Mouse (Mus musculus) liver, postnatal 0 days (tissue): ENCODE measurements around the gene Ngef. TPM values are rescaled to one million over a fixed set of nuclear protein-coding genes. Genes with fewer than 3 reads are reported as not detected.

ENCODE experiments used
- ATAC-seq: fragments of 200-750 bp; cut with Nextera tagmentation; 2 replicates; pipeline ENCODE4 v1.8.0; 2017; ENCODE audit warnings: mild to moderate bottlenecking, moderate library complexity
- DNase-seq: peaks from one replicate; pipeline ENCODE4 v3.0.0-alpha.2; 2016
- H3K27ac ChIP-seq: fragments of 300-500 bp; sonication (generic); 2 replicates; pipeline ENCODE4 v1.5.1; 2014; ENCODE audit warnings: antibody characterized with exemption, moderate library complexity, mild to moderate bottlenecking, low read depth
- H3K27me3 ChIP-seq: fragments of 300-500 bp; sonication (generic); 2 replicates; pipeline ENCODE4 v1.6.1; 2014; ENCODE audit warnings: low read length, control low read depth, mixed read lengths; ENCODE audit not compliant: insufficient read depth
- H3K36me3 ChIP-seq: fragments of 300-500 bp; sonication (generic); replicated peaks from 2 replicates; pipeline ENCODE4 v1.6.1; 2014; ENCODE audit warnings: mild to moderate bottlenecking, control low read depth, low read length, moderate library complexity, mixed read lengths; ENCODE audit not compliant: insufficient read depth
- H3K4me1 ChIP-seq: fragments of 300-500 bp; sonication (generic); 2 replicates; pipeline ENCODE4 v1.6.1; 2014; ENCODE audit warnings: antibody characterized with exemption, mild to moderate bottlenecking, control low read depth; ENCODE audit not compliant: insufficient read depth
- H3K4me2 ChIP-seq: fragments of 300-500 bp; sonication (generic); 2 replicates; pipeline ENCODE4 v1.6.1; 2014; ENCODE audit warnings: low read depth, mild to moderate bottlenecking, low read length, moderate library complexity, mixed read lengths
- H3K4me3 ChIP-seq: fragments of 300-500 bp; sonication (generic); 2 replicates; pipeline ENCODE4 v1.5.1; 2014; ENCODE audit warnings: low read depth, low read length
- H3K9ac ChIP-seq: fragments of 300-500 bp; sonication (generic); replicated peaks from 2 replicates; pipeline ENCODE4 v1.6.1; 2014; ENCODE audit warnings: mild to moderate bottlenecking, moderate library complexity
- H3K9me3 ChIP-seq: fragments of 300-500 bp; sonication (generic); 2 replicates; pipeline ENCODE4 v1.6.1; 2016; ENCODE audit warnings: mild to moderate bottlenecking, control low read depth, low read length, mixed read lengths
- CTCF ChIP-seq: sonication (generic); IDR thresholded peaks from 2 replicates; pipeline ENCODE4 v1.5.1; 2016; ENCODE audit warnings: antibody characterized with exemption, low read depth
- EP300 ChIP-seq: IDR thresholded peaks from 2 replicates; pipeline ENCODE4 v1.6.1; 2016; ENCODE audit warnings: antibody characterized with exemption, low read depth, mild to moderate bottlenecking
- WGBS: fragments of 180-500 bp; shearing (Covaris S2); extraction: QIAGEN DNeasy Blood & Tissue Kit; methylation state at CpG from one replicate; pipeline ENCODE4 v1.1.7; 2014; ENCODE audit not compliant: insufficient replicate concordance; 5-methylcytosine and 5-hydroxymethylcytosine counted together
- polyA plus RNA-seq: library from polyadenylated mRNA; unstranded; fragments of >200 nt; fragmentation: Nextera tagmentation; extraction: Ambion mirVana; gene quantifications from 2 replicates; pipeline ENCODE4 v1.2.1, GENCODE M21; 2015

Gene Ngef
- polyA plus RNA-seq, 1 experiment from 2014 or later: 5.6 TPM

- Histone ChIP-seq H3K36me3 (peaks cover 2% of the 10 kb centered on the region; the same call in 1 of the 2 replicates), H3K27me3 (peaks cover 32% of the 10 kb centered on the region), H3K4me2 (peak overlapping the region; percentile 86; the same call in 1 of the 2 replicates), H3K4me3 (no peak overlapping the region), H3K27ac (no peak overlapping the region), H3K9ac (no peak overlapping the region), H3K4me1 (peaks cover 7% of the 10 kb centered on the region; the same call in 1 of the 2 replicates), H3K9me3 (peaks cover 5% of the 10 kb centered on the region; the same call in 1 of the 2 replicates)
- no peak for TF ChIP-seq EP300
- no peak for TF ChIP-seq CTCF
- DNase-seq (no peak), ATAC-seq (no peak)
- 29% methylated on average over 26 of the region's 26 CpGs for WGBS
Observed at GRCm38 (mm10) chr1:87508591-87509560, 64.8 kb downstream of the Ngef start.

- H3K4me2 ChIP-seq: no peak overlapping the region
- H3K36me3 ChIP-seq: peaks cover 2% of the 10 kb centered on the region; the same call in 1 of the 2 replicates
- ATAC-seq (no peak), DNase-seq (no peak)
- no peak overlapping the region for H3K9ac ChIP-seq
- peaks cover 7% of the 10 kb centered on the region; the same call in 1 of the 2 replicates for H3K4me1 ChIP-seq
- no peak overlapping the region for H3K4me3 ChIP-seq
- whole genome bisulfite sequencing: 62% methylated on average over 6 of the region's 6 CpGs
- peaks cover 30% of the 10 kb centered on the region for H3K27me3 ChIP-seq
- H3K9me3 ChIP-seq: peaks cover 1% of the 10 kb centered on the region; the same call in 1 of the 2 replicates
- H3K27ac ChIP-seq: no peak overlapping the region
- no peak for TF ChIP-seq EP300
Observed at GRCm38 (mm10) chr1:87507857-87508256, 65.8 kb downstream of the Ngef start.

DNA sequence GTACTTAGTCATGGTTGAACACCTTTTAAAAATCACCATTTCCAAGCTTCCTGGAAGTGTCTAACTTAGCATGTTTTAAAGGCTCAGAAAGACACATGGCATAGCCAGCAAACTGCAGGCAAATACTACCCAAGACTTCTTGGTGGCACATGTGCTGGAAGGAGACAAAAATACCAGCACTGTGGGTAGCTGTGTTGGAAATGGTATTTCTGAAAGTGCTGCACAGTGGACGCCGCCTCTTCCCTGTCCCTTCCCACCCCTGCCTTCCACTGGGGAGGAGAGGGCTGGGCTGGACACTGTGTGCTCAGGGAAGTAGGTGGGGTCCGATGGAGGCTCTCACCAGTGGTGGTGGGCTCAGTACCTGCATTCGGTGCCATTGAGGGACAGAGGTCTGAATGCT lies 68.1 kb downstream of the Ngef start:
- H3K9me3 ChIP-seq: no peaks in the 10 kb centered on the region
- no peak overlapping the region for H3K27ac ChIP-seq
- 81% methylated on average over 4 of the region's 4 CpGs for WGBS
- ATAC-seq: no peak
- H3K4me3 ChIP-seq: no peak overlapping the region
- TF ChIP-seq CTCF: no peak
- TF ChIP-seq EP300: no peak
- no peak for DNase-seq
- peaks cover 2% of the 10 kb centered on the region; the same call in 1 of the 2 replicates for H3K36me3 ChIP-seq
- H3K4me2 ChIP-seq: no peak overlapping the region
- no peak overlapping the region for H3K9ac ChIP-seq
- peaks cover 18% of the 10 kb centered on the region for H3K27me3 ChIP-seq
- peaks cover 7% of the 10 kb centered on the region; the same call in 1 of the 2 replicates for H3K4me1 ChIP-seq

- Histone ChIP-seq H3K9me3 (no peaks in the 10 kb centered on the region), H3K9ac (no peak overlapping the region), H3K27me3 (no peaks in the 10 kb centered on the region), H3K27ac (no peak overlapping the region), H3K36me3 (no peaks in the 10 kb centered on the region), H3K4me1 (no peaks in the 10 kb centered on the region), H3K4me3 (no peak overlapping the region), H3K4me2 (no peak overlapping the region)
- TF ChIP-seq CTCF: no peak
- TF ChIP-seq EP300: no peak
- ATAC-seq (no peak), DNase-seq (no peak)
- 66% methylated on average over 4 of the region's 4 CpGs for WGBS
Observed at GRCm38 (mm10) chr1:87493542-87493941, 80.1 kb downstream of the Ngef start.

DNA sequence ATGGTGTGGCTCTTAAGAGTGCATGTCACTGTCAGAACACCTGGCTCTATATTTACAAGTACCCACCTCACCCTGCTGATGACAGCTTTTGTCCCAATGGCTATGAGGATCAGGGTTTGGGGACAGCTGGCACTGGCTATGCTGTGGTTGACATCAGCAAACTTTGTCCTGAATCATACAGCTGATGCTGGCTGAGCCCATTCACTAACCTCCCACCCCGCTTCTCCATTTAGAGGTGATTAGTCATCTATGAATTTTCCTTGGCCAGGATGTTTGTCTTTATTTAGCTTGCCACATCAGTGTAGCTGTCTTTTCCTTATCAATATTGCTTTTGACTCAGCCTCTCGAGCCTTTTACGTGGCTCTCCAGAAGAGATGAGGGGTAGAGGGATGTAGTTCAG lies 81.4 kb downstream of the Ngef start:
- Histone ChIP-seq H3K4me1 (no peaks in the 10 kb centered on the region), H3K36me3 (peaks cover 5% of the 10 kb centered on the region; the same call in 1 of the 2 replicates), H3K9me3 (no peaks in the 10 kb centered on the region), H3K4me2 (no peak overlapping the region), H3K4me3 (no peak overlapping the region), H3K27me3 (no peaks in the 10 kb centered on the region), H3K9ac (no peak overlapping the region), H3K27ac (no peak overlapping the region)
- DNase-seq: no peak
- WGBS: 69% methylated on average over 3 of the region's 3 CpGs
- TF ChIP-seq CTCF (no peak), EP300 (no peak)
- no peak for ATAC-seq

- Histone ChIP-seq H3K27ac (no peak overlapping the region), H3K9me3 (no peaks in the 10 kb centered on the region), H3K36me3 (peaks cover 5% of the 10 kb centered on the region; the same call in 1 of the 2 replicates), H3K4me3 (no peak overlapping the region), H3K9ac (no peak overlapping the region), H3K4me2 (no peak overlapping the region), H3K4me1 (no peaks in the 10 kb centered on the region), H3K27me3 (no peaks in the 10 kb centered on the region)
- no peak for DNase-seq
- 65% methylated on average over 6 of the region's 6 CpGs for WGBS
- TF ChIP-seq EP300: no peak
- no peak for TF ChIP-seq CTCF
- no peak for ATAC-seq
Observed at GRCm38 (mm10) chr1:87486386-87486785, 87.3 kb downstream of the Ngef start.
